ENCODE assay signal across 21 mouse cellular contexts in the genomic region with DNA sequence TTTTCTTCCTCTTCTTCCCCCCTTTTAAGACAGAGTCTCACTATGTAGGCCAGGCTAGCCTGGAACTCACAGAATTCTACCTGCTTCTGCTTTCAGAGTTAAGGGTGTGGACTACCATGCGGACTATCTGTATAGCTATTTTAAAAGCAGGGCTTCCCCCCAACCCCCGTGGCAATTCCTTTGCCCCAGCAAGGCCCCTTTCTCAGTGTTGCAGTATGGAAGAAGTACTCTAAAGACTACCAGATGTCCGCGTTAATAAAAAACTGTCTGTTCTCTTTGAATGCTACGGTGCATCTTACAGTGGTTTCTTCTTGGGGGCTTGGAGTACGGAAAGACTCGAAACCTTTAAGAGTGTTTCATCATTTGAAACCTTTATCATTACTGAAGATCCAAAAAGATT. TPM values are rescaled to one million over a fixed set of nuclear protein-coding genes. Genes with fewer than 3 reads are reported as not detected.
DNase-seq lines count a peak whose midpoint lies in the region; ATAC-seq lines count a peak whose summit lies in the region.
"Had no signal": no experiment of that assay in that cellular context is flagged by ENCODE, and none has a peak within 500 bp of the region (broad histone marks: within the 10 kb centered on the region; RNA-seq: fewer than 3 reads in every experiment).

No protein-coding gene starts in this region.

- 68% methylated on average over 7 of the region's 7 CpGs for WGBS in liver, embryonic 12.5 days (ENCODE audit: insufficient replicate concordance)
- WGBS in liver, embryonic 11.5 days, result 77% methylated on average over 7 of the region's 7 CpGs
- 35% methylated on average over 7 of the region's 7 CpGs for WGBS in embryonic facial prominence, embryonic 15.5 days
- 41% methylated on average over 7 of the region's 7 CpGs for WGBS in limb, embryonic 15.5 days

- H3K4me1 ChIP-seq in liver, embryonic 12.5 days, result peaks cover 97% of the 10 kb centered on the region
- peaks cover 53% of the 10 kb centered on the region for H3K4me1 ChIP-seq in liver, embryonic 11.5 days (replicated peaks; ENCODE audit: control insufficient read depth, insufficient read depth, low read length)
- H3K4me1 ChIP-seq in embryonic facial prominence, embryonic 15.5 days, result peaks cover 59% of the 10 kb centered on the region
- H3K4me1 ChIP-seq in limb, embryonic 15.5 days, result peaks cover 41% of the 10 kb centered on the region
- H3K4me1 ChIP-seq: midbrain, embryonic 15.5 days had no signal

- DNase-seq in liver, embryonic 11.5 days (ENCODE audit: low spot score), result no peak
- DNase-seq in NIH3T3 (ENCODE audit: low read depth), result peak; percentile 27
- DNase-seq in right cerebral cortex, adult 2 months (ENCODE audit: low spot score in 2 of 2), result no peak
- DNase-seq in heart, postnatal 4 days, result no peak
- DNase-seq in left cerebral cortex, postnatal 36 days (ENCODE audit: low spot score in 2 of 2), result no peak
- DNase-seq: B cell, adult 2 months; cerebellum, adult 2 months; cerebellum, postnatal 36 days; gastrocnemius, postnatal 14 days; kidney, adult 8-10 months; kidney, postnatal 14 days; thymus, postnatal 14 days had no signal

- peaks cover 65% of the 10 kb centered on the region for H3K36me3 ChIP-seq in liver, embryonic 12.5 days
- peaks cover 4% of the 10 kb centered on the region; the same call in 1 of the 2 replicates for H3K36me3 ChIP-seq in liver, embryonic 11.5 days (ENCODE audit: control insufficient read depth, insufficient read depth, low read length)
- H3K36me3 ChIP-seq in embryonic facial prominence, embryonic 15.5 days, result peaks cover 28% of the 10 kb centered on the region
- peaks cover 30% of the 10 kb centered on the region for H3K36me3 ChIP-seq in limb, embryonic 15.5 days
- H3K36me3 ChIP-seq: forebrain, embryonic 12.5 days had no signal

- H3K27me3 ChIP-seq in liver, embryonic 12.5 days (replicated peaks), result no peaks in the 10 kb centered on the region; the same call in none of the 2 replicates
- H3K27me3 ChIP-seq in liver, embryonic 11.5 days (replicated peaks; ENCODE audit: control insufficient read depth, insufficient read depth, low read length), result no peaks in the 10 kb centered on the region; the same call in 1 of the 2 replicates
- H3K27me3 ChIP-seq in embryonic facial prominence, embryonic 15.5 days, result no peaks in the 10 kb centered on the region
- H3K27me3 ChIP-seq in limb, embryonic 15.5 days, result no peaks in the 10 kb centered on the region
- H3K27me3 ChIP-seq: forebrain, embryonic 12.5 days; hindbrain, embryonic 12.5 days; midbrain, embryonic 15.5 days had no signal

- intact Hi-C loops in left cerebral cortex, postnatal 36 days (cut with DNase I), result no loop called here

- H3K4me2 ChIP-seq in liver, embryonic 12.5 days, result no peak overlapping the region
- no peak overlapping the region for H3K4me2 ChIP-seq in liver, embryonic 11.5 days
- H3K4me2 ChIP-seq in embryonic facial prominence, embryonic 15.5 days (replicated peaks), result no peak overlapping the region
- no peak overlapping the region for H3K4me2 ChIP-seq in limb, embryonic 15.5 days
- H3K4me2 ChIP-seq: forebrain, embryonic 12.5 days; hindbrain, embryonic 12.5 days; midbrain, embryonic 15.5 days had no signal

- H3K4me3 ChIP-seq in liver, embryonic 12.5 days, result no peak overlapping the region
- no peak overlapping the region for H3K4me3 ChIP-seq in liver, embryonic 11.5 days (ENCODE audit: low read depth, low read length)
- H3K4me3 ChIP-seq in embryonic facial prominence, embryonic 15.5 days (replicated peaks), result no peak overlapping the region
- no peak overlapping the region for H3K4me3 ChIP-seq in limb, embryonic 15.5 days
- H3K4me3 ChIP-seq: forebrain, embryonic 12.5 days; hindbrain, embryonic 12.5 days; layer of hippocampus, adult 2 months; midbrain, embryonic 15.5 days had no signal

- no peak for ATAC-seq in liver, embryonic 12.5 days
- ATAC-seq in liver, embryonic 11.5 days (replicated peaks; ENCODE audit: low FRiP score), result no peak
- no peak for ATAC-seq in embryonic facial prominence, embryonic 15.5 days (ENCODE audit: insufficient number of reproducible peaks, low FRiP score, low TSS enrichment, low read depth)
- ATAC-seq in limb, embryonic 15.5 days (ENCODE audit: insufficient number of reproducible peaks, low FRiP score, low TSS enrichment, low read depth), result no peak
- ATAC-seq: inflammation-experienced regulatory T-cells, adult 6 months; lung, postnatal 0 days; midbrain, embryonic 15.5 days had no signal

- peak overlapping the region; percentile 97 for H3K27ac ChIP-seq in liver, embryonic 12.5 days
- no peak overlapping the region; the same call in 1 of the 2 replicates for H3K27ac ChIP-seq in liver, embryonic 11.5 days (ENCODE audit: low read depth, low read length)
- peak overlapping the region; percentile 76 for H3K27ac ChIP-seq in embryonic facial prominence, embryonic 15.5 days (replicated peaks)
- peak overlapping the region; percentile 57 for H3K27ac ChIP-seq in limb, embryonic 15.5 days
- H3K27ac ChIP-seq: forebrain, embryonic 12.5 days; hindbrain, embryonic 12.5 days; layer of hippocampus, adult 2 months; midbrain, embryonic 15.5 days had no signal

- H3K9me3 ChIP-seq in liver, embryonic 12.5 days (replicated peaks), result no peaks in the 10 kb centered on the region
- H3K9me3 ChIP-seq in liver, embryonic 11.5 days (ENCODE audit: control insufficient read depth, low read length), result no peaks in the 10 kb centered on the region
- no peaks in the 10 kb centered on the region for H3K9me3 ChIP-seq in embryonic facial prominence, embryonic 15.5 days (replicated peaks)
- no peaks in the 10 kb centered on the region for H3K9me3 ChIP-seq in limb, embryonic 15.5 days
- H3K9me3 ChIP-seq: forebrain, embryonic 12.5 days; hindbrain, embryonic 12.5 days; midbrain, embryonic 15.5 days had no signal

- H3K9ac ChIP-seq in liver, embryonic 12.5 days, result no peak overlapping the region
- H3K9ac ChIP-seq in liver, embryonic 11.5 days (ENCODE audit: low read depth, low read length), result no peak overlapping the region
- no peak overlapping the region for H3K9ac ChIP-seq in embryonic facial prominence, embryonic 15.5 days
- no peak overlapping the region for H3K9ac ChIP-seq in limb, embryonic 15.5 days
- H3K9ac ChIP-seq: forebrain, embryonic 12.5 days; hindbrain, embryonic 12.5 days; midbrain, embryonic 15.5 days had no signal

RNA-seq across cellular contexts. Expression of a gene that starts 12.3 kb away (rescaled TPM):
- 7.0 and 7.6 TPM in 2 replicates for polyA plus RNA-seq in liver, embryonic 12.5 days (2016; fragmentation: Nextera tagmentation; extraction: Ambion mirVana)
- 3.1 and 4.4 TPM in 2 replicates for polyA plus RNA-seq in liver, embryonic 11.5 days (2014; fragmentation: Nextera tagmentation; extraction: Ambion mirVana)
- polyA plus RNA-seq in embryonic facial prominence, embryonic 15.5 days (2015; fragmentation: Nextera tagmentation; extraction: Ambion mirVana), result 35.2 and 36.1 TPM in 2 replicates
- 27.4 and 28.2 TPM in 2 replicates for polyA plus RNA-seq in limb, embryonic 15.5 days (2015; fragmentation: Nextera tagmentation; extraction: Ambion mirVana)
- total RNA-seq in heart, postnatal 4 days (2021), result 1 to 10 TPM; 5.3 to 6.8 TPM
- 10 to 100 TPM; 16.2 to 17.3 TPM for total RNA-seq in left cerebral cortex, postnatal 36 days (2021)
